Mouse (Mus musculus) thymus, adult 2 months (tissue): ENCODE measurements around the gene March4. TPM values are rescaled to one million over a fixed set of nuclear protein-coding genes. Genes with fewer than 3 reads are reported as not detected.

ENCODE experiments used
- DNase-seq: peaks from one replicate; pipeline ENCODE4 v3.0.0; 2021
- H3K27ac ChIP-seq: fragments of 200-500 bp; 2 replicates; pipeline ENCODE4 v1.5.1; 2012; ENCODE audit warnings: low read length, control low read depth; ENCODE audit not compliant: control insufficient read depth, insufficient read depth
- H3K27me3 ChIP-seq: fragments of 200-500 bp; 2 replicates; pipeline ENCODE4 v1.6.1; 2012; ENCODE audit warnings: mild to moderate bottlenecking, low read length, moderate library complexity, mixed read lengths; ENCODE audit not compliant: control insufficient read depth, insufficient read depth
- H3K36me3 ChIP-seq: fragments of 200-500 bp; 2 replicates; pipeline ENCODE4 v1.6.1; 2012; ENCODE audit warnings: mild to moderate bottlenecking, low read length, moderate library complexity; ENCODE audit not compliant: control insufficient read depth, insufficient read depth
- H3K4me1 ChIP-seq: fragments of 200-500 bp; replicated peaks from 2 replicates; pipeline ENCODE4 v1.6.1; 2012; ENCODE audit warnings: low read length; ENCODE audit not compliant: control insufficient read depth, insufficient read depth
- H3K4me3 ChIP-seq: fragments of 200-500 bp; 2 replicates; pipeline ENCODE4 v1.5.1; 2012; ENCODE audit warnings: mild to moderate bottlenecking, low read length, control low read depth, moderate library complexity; ENCODE audit not compliant: control insufficient read depth, insufficient read depth
- CTCF ChIP-seq: fragments of 200-500 bp; IDR thresholded peaks from 2 replicates; pipeline ENCODE4 v1.5.1; 2012; ENCODE audit warnings: mild to moderate bottlenecking, control low read depth, low read length, moderate library complexity, borderline replicate concordance; ENCODE audit not compliant: control insufficient read depth, poor library complexity, insufficient read depth; ENCODE audit errors: extremely low read depth
- POLR2A ChIP-seq: fragments of 200-500 bp; IDR thresholded peaks from 2 replicates; pipeline ENCODE4 v1.6.1; 2012; ENCODE audit warnings: mild to moderate bottlenecking, low read length, control low read depth, moderate library complexity; ENCODE audit not compliant: control insufficient read depth, poor library complexity, insufficient read depth; ENCODE audit errors: extremely low read depth
- WGBS: fragments of 180-500 bp; shearing (Covaris S2); methylation state at CpG from one replicate; pipeline ENCODE4 v1.1.7; 2018; 5-methylcytosine and 5-hydroxymethylcytosine counted together
- polyA plus RNA-seq: library from polyadenylated mRNA; depleted of rRNA; stranded (reverse); fragments of >200 nt; gene quantifications from 2 replicates; pipeline ENCODE4 v1.2.3, GENCODE M21; 2012

The March4 gene
- polyA plus RNA-seq, 1 experiment = not detected

- Histone ChIP-seq H3K4me1 (no peaks in the 10 kb centered on the region), H3K36me3 (no peaks in the 10 kb centered on the region), H3K4me3 (no peak overlapping the region), H3K27ac (no peak overlapping the region), H3K27me3 (no peaks in the 10 kb centered on the region)
- TF ChIP-seq CTCF (no peak), POLR2A (no peak)
- 71% methylated on average over 2 of the region's 2 CpGs for WGBS
- no peak for DNase-seq
Observed at GRCm38 (mm10) chr1:72558625-72559024, 21.9 kb upstream of the March4 start.

- H3K27me3 ChIP-seq = no peaks in the 10 kb centered on the region
- WGBS = 87% methylated on average over 3 of the region's 3 CpGs
- no peaks in the 10 kb centered on the region for H3K36me3 ChIP-seq
- no peaks in the 10 kb centered on the region for H3K4me1 ChIP-seq
- no peak for DNase-seq
- H3K27ac ChIP-seq = no peak overlapping the region
- TF ChIP-seq POLR2A (no peak), CTCF (no peak)
- H3K4me3 ChIP-seq = no peak overlapping the region
Observed at GRCm38 (mm10) chr1:72556471-72556870, 19.7 kb upstream of the March4 start.

DNA sequence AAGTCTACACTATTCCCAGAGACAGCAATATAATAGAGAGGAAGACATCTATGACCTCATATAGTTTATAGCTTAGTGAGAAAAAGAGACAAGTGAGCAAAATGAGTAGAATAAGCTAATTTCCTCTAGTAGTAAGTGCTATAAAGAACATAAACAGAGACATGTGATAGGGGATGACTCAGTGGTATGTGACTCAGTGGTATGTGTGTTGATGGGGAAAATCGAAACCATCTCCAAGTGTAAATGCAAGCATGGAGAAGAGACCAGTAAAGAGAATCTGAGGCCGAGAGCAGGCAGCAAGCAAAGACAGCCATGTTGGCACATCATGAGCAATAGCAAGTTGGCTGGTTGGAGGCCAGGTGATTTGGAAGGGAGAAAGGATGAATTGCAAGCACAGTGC, 13.6 kb upstream of the March4 start:
- Histone ChIP-seq H3K4me1 (no peaks in the 10 kb centered on the region), H3K4me3 (no peak overlapping the region), H3K36me3 (no peaks in the 10 kb centered on the region), H3K27ac (no peak overlapping the region), H3K27me3 (no peaks in the 10 kb centered on the region)
- TF ChIP-seq CTCF (no peak), POLR2A (no peak)
- no peak for DNase-seq
- WGBS = 92% methylated on average over 2 of the region's 2 CpGs

DNA sequence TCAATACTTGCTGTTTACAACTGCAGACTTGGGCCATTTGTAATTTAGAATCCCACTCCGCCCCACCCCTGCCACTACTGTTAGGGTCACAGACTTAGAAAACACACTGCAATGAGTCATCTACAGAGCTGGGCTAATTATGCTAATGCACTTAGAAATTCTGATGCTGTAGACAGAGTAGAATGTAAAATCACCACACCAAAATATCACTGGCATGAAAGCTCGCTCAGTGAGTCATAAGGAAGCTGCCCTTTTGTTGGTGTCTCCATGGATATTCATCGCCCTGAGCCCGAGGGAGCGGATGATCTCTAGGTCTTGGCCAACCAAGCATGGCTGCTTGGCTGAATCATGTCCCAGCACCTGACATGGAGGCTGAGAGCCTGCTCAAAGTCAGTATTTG, 1.5 kb upstream of the March4 start:
- no peak overlapping the region for H3K4me3 ChIP-seq
- TF ChIP-seq POLR2A (no peak), CTCF (no peak)
- WGBS = 88% methylated on average over 5 of the region's 5 CpGs
- H3K27me3 ChIP-seq = no peaks in the 10 kb centered on the region; the same call in 1 of the 2 replicates
- H3K36me3 ChIP-seq = no peaks in the 10 kb centered on the region
- no peak overlapping the region for H3K27ac ChIP-seq
- DNase-seq = no peak
- H3K4me1 ChIP-seq = no peaks in the 10 kb centered on the region

DNA sequence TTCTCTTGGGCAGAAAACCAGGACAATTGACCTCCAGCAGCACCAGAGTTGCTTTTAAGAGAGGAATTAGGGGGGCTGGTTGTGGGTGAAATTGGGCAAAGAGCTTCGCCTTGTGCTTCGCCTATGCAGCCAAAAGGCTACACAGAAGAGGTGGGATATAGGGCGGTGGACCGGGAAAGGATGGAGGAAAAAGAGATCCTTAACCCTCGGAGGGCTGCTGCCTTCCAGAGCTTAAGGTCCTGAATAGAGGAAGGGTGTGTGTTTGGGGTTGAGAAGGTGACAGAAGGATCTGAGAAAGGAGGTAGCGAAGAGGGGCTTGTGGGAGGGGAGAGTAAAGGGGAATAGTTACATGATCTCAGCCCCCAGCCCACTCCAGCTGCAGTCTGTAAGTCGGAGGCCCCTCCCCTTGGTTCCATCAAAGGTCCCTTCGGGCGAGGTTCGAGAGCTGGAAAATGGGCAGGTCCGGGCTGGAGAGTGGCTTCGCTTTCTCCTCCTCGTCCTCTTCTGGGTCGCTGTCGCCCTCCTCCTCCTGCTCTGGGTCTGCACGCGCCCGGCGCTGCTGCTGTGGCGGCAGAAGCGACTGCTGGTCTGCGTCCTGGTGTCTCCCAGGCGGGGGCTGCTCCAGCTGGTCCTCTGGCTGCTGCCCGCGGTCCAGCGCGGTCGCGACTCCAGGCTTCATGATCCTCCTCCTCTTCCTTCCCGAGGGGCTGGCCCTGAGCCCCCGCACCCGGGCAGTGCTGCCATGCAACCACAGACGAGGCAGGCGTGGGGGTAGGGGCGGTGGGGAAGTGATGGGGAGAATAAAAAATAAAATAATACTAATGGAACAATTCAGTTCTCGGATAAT, 782 bp downstream of the March4 start:
- DNase-seq = no peak
- Histone ChIP-seq H3K36me3 (no peaks in the 10 kb centered on the region), H3K4me1 (no peaks in the 10 kb centered on the region), H3K27me3 (no peaks in the 10 kb centered on the region; the same call in 1 of the 2 replicates), H3K27ac (no peak overlapping the region), H3K4me3 (no peak overlapping the region)
- WGBS = 9% methylated on average over 36 of the region's 36 CpGs
- TF ChIP-seq POLR2A (no peak), CTCF (no peak)

GRCm38 (mm10) chr1:72533439-72533838, 3.3 kb downstream of the March4 start:
- no peaks in the 10 kb centered on the region for H3K4me1 ChIP-seq
- H3K36me3 ChIP-seq = no peaks in the 10 kb centered on the region
- TF ChIP-seq CTCF (no peak), POLR2A (no peak)
- H3K4me3 ChIP-seq = no peak overlapping the region
- no peak overlapping the region for H3K27ac ChIP-seq
- no peak for DNase-seq
- no peaks in the 10 kb centered on the region; the same call in 1 of the 2 replicates for H3K27me3 ChIP-seq

DNA sequence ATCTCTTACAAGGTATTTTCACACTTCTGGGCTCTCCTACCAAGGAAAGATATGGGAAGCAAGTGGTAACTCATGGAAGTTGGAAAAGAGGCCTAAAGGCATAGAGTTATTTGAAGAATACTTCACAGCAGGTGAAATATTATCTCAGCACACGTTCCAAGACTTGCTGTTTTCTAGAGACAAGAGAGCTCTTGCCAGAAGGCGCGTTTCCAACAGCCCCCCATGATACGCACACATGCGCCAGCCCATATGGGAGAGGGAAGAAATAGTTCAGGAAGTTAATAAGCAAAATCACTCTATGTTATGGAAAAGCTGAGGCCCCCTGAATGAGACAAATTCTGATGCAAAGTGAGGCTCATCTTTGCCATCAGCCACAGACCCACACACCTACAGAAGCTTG, 3.8 kb downstream of the March4 start:
- DNase-seq = no peak
- 88% methylated on average over 5 of the region's 5 CpGs for WGBS
- H3K36me3 ChIP-seq = no peaks in the 10 kb centered on the region
- no peak overlapping the region for H3K4me3 ChIP-seq
- H3K4me1 ChIP-seq = no peaks in the 10 kb centered on the region
- H3K27me3 ChIP-seq = no peaks in the 10 kb centered on the region; the same call in 1 of the 2 replicates
- no peak overlapping the region for H3K27ac ChIP-seq
- TF ChIP-seq CTCF (no peak), POLR2A (no peak)
